Mouse (Mus musculus) embryonic facial prominence, embryonic 13.5 days (tissue): ENCODE results near the gene Tmc6. TPM values are rescaled to one million over a fixed set of nuclear protein-coding genes. Genes with fewer than 3 reads are reported as not detected.
"Not testable (repeated sequence)": the region's sequence is repeated elsewhere in the genome, so short reads cannot be mapped to it uniquely, and the experiment has no call there.

Experiments used
- ATAC-seq: fragments of 200-750 bp; cut with Nextera tagmentation; 2 replicates; pipeline ENCODE4 v1.8.0; 2017; ENCODE audit warnings: low read depth; ENCODE audit not compliant: insufficient number of reproducible peaks, insufficient read depth, low FRiP score, low TSS enrichment
- H3K27ac ChIP-seq: fragments of 300-500 bp; sonication (generic); 2 replicates; pipeline ENCODE4 v1.5.1; 2015; ENCODE audit warnings: moderate library complexity, mild to moderate bottlenecking, inconsistent platforms
- H3K27me3 ChIP-seq: fragments of 300-500 bp; sonication (generic); 2 replicates; pipeline ENCODE4 v1.6.1; 2015; ENCODE audit warnings: mild to moderate bottlenecking, inconsistent platforms
- H3K36me3 ChIP-seq: fragments of 300-500 bp; sonication (generic); 2 replicates; pipeline ENCODE4 v1.6.1; 2015; ENCODE audit warnings: mild to moderate bottlenecking, inconsistent platforms
- H3K4me1 ChIP-seq: fragments of 300-500 bp; sonication (generic); 2 replicates; pipeline ENCODE4 v1.6.1; 2015; ENCODE audit warnings: inconsistent platforms
- H3K4me2 ChIP-seq: fragments of 300-500 bp; sonication (generic); 2 replicates; pipeline ENCODE4 v1.6.1; 2015; ENCODE audit warnings: moderate library complexity, mild to moderate bottlenecking, inconsistent platforms
- H3K4me3 ChIP-seq: fragments of 300-500 bp; sonication (generic); 2 replicates; pipeline ENCODE4 v1.5.1; 2015; ENCODE audit warnings: mild to moderate bottlenecking, inconsistent platforms
- H3K9ac ChIP-seq: fragments of 300-500 bp; sonication (generic); 2 replicates; pipeline ENCODE4 v1.6.1; 2015; ENCODE audit warnings: mild to moderate bottlenecking, inconsistent platforms
- H3K9me3 ChIP-seq: fragments of 300-500 bp; sonication (generic); 2 replicates; pipeline ENCODE4 v1.6.1; 2016; ENCODE audit warnings: inconsistent platforms
- WGBS: fragments of 180-500 bp; shearing (Covaris S2); methylation state at CpG from one replicate; pipeline ENCODE4 v1.1.7; 2015; ENCODE audit warnings: mixed read lengths; 5-methylcytosine and 5-hydroxymethylcytosine counted together
- polyA plus RNA-seq: library from polyadenylated mRNA; unstranded; fragments of >200 nt; fragmentation: Nextera tagmentation; extraction: Ambion mirVana; gene quantifications from 2 replicates; pipeline ENCODE4 v1.2.1, GENCODE M21; 2015

Gene Tmc6
- polyA plus RNA-seq, 1 experiment from 2014 or later, result 19.0 TPM

- H3K9ac ChIP-seq, result peak overlapping the region; percentile 54; the same call in 1 of the 2 replicates
Measured at GRCm38 (mm10) chr11:117792281-117792888, 10.4 kb upstream of the Tmc6 start.

GRCm38 (mm10) chr11:117791441-117791761, 9.4 kb upstream of the Tmc6 start:
- Histone ChIP-seq H3K9ac (no peak overlapping the region), H3K4me3 (no peak overlapping the region), H3K27ac (no peak overlapping the region), H3K4me1 (peaks cover 22% of the 10 kb centered on the region), H3K4me2 (no peak overlapping the region), H3K9me3 (no peaks in the 10 kb centered on the region), H3K27me3 (peaks cover 4% of the 10 kb centered on the region; the same call in 1 of the 2 replicates), H3K36me3 (no peaks in the 10 kb centered on the region)
- 85% methylated on average over 9 of the region's 9 CpGs for WGBS
- no peak for ATAC-seq

More at GRCm38 (mm10) chr11:117792281-117792888, 10.4 kb upstream of the Tmc6 start:
- Histone ChIP-seq H3K27ac (no peak overlapping the region), H3K4me2 (peak overlapping the region; percentile 58), H3K27me3 (peaks cover 4% of the 10 kb centered on the region; the same call in 1 of the 2 replicates), H3K36me3 (no peaks in the 10 kb centered on the region), H3K4me3 (peak overlapping the region; percentile 27), H3K9me3 (no peaks in the 10 kb centered on the region), H3K4me1 (peaks cover 22% of the 10 kb centered on the region)
- no peak for ATAC-seq
- 6% methylated on average over 22 of the region's 22 CpGs for WGBS

- no peak for ATAC-seq
- 32% methylated on average over 23 of the region's 23 CpGs for WGBS
- no peak overlapping the region for H3K4me3 ChIP-seq
Measured at GRCm38 (mm10) chr11:117790703-117791440, 8.9 kb upstream of the Tmc6 start.

GRCm38 (mm10) chr11:117790286-117790685, 8.3 kb upstream of the Tmc6 start:
- peaks cover 22% of the 10 kb centered on the region for H3K4me1 ChIP-seq
- H3K9me3 ChIP-seq, result no peaks in the 10 kb centered on the region
- peaks cover 4% of the 10 kb centered on the region; the same call in 1 of the 2 replicates for H3K27me3 ChIP-seq
- ATAC-seq, result peak; percentile 17; the same call in 1 of the 2 replicates
- H3K4me2 ChIP-seq, result peak overlapping the region; percentile 37
- H3K36me3 ChIP-seq, result no peaks in the 10 kb centered on the region
- 4% methylated on average over 14 of the region's 14 CpGs for WGBS
- no peak overlapping the region for H3K27ac ChIP-seq
- no peak overlapping the region for H3K4me3 ChIP-seq
- no peak overlapping the region for H3K9ac ChIP-seq

More at GRCm38 (mm10) chr11:117790703-117791440, 8.9 kb upstream of the Tmc6 start:
- H3K27me3 ChIP-seq, result peaks cover 4% of the 10 kb centered on the region; the same call in 1 of the 2 replicates
- H3K27ac ChIP-seq, result no peak overlapping the region
- no peaks in the 10 kb centered on the region for H3K9me3 ChIP-seq
- peak overlapping the region; percentile 37 for H3K4me2 ChIP-seq
- no peak overlapping the region for H3K9ac ChIP-seq
- H3K4me1 ChIP-seq, result peaks cover 22% of the 10 kb centered on the region
- no peaks in the 10 kb centered on the region for H3K36me3 ChIP-seq

GRCm38 (mm10) chr11:117788481-117788880, 6.5 kb upstream of the Tmc6 start:
- 78% methylated on average over 7 of the region's 7 CpGs for WGBS
- not testable (repeated sequence) for H3K9me3 ChIP-seq, H3K4me3 ChIP-seq, H3K36me3 ChIP-seq, H3K4me2 ChIP-seq, H3K27ac ChIP-seq, H3K9ac ChIP-seq, ATAC-seq
- H3K4me1 ChIP-seq, result peaks cover 19% of the 10 kb centered on the region
- peaks cover 12% of the 10 kb centered on the region for H3K27me3 ChIP-seq

GRCm38 (mm10) chr11:117786294-117786693, 4.3 kb upstream of the Tmc6 start:
- ATAC-seq, result no peak
- Histone ChIP-seq H3K4me2 (no peak overlapping the region), H3K27me3 (peaks cover 30% of the 10 kb centered on the region), H3K4me1 (peaks cover 29% of the 10 kb centered on the region), H3K9ac (no peak overlapping the region), H3K9me3 (no peaks in the 10 kb centered on the region), H3K27ac (no peak overlapping the region), H3K4me3 (no peak overlapping the region), H3K36me3 (no peaks in the 10 kb centered on the region)
- WGBS, result 16% methylated on average over 10 of the region's 10 CpGs

- ATAC-seq, result no peak
- H3K9ac ChIP-seq, result peak overlapping the region; percentile 59; the same call in 1 of the 2 replicates
- peak overlapping the region; percentile 98 for H3K4me2 ChIP-seq
- H3K27ac ChIP-seq, result no peak overlapping the region
- peaks cover 44% of the 10 kb centered on the region for H3K4me1 ChIP-seq
- H3K9me3 ChIP-seq, result no peaks in the 10 kb centered on the region
- peaks cover 33% of the 10 kb centered on the region for H3K27me3 ChIP-seq
- no peaks in the 10 kb centered on the region for H3K36me3 ChIP-seq
- H3K4me3 ChIP-seq, result peak overlapping the region; percentile 36; the same call in 1 of the 2 replicates
- WGBS, result 38% methylated on average over 10 of the region's 10 CpGs
Measured at GRCm38 (mm10) chr11:117783683-117784309, 1.8 kb upstream of the Tmc6 start.

GRCm38 (mm10) chr11:117783089-117783488, 1.1 kb upstream of the Tmc6 start:
- no peak overlapping the region for H3K27ac ChIP-seq
- no peak for ATAC-seq
- H3K4me2 ChIP-seq, result peak overlapping the region; percentile 98
- H3K9ac ChIP-seq, result peak overlapping the region; percentile 59
- H3K4me3 ChIP-seq, result peak overlapping the region; percentile 36
- peaks cover 4% of the 10 kb centered on the region; the same call in 1 of the 2 replicates for H3K36me3 ChIP-seq
- 3% methylated on average over 31 of the region's 31 CpGs for WGBS
- H3K27me3 ChIP-seq, result peaks cover 33% of the 10 kb centered on the region
- H3K4me1 ChIP-seq, result peaks cover 47% of the 10 kb centered on the region
- no peaks in the 10 kb centered on the region for H3K9me3 ChIP-seq

- Histone ChIP-seq H3K27ac (no peak overlapping the region), H3K4me1 (peaks cover 47% of the 10 kb centered on the region)
- 44% methylated on average over 9 of the region's 9 CpGs for WGBS
Measured at GRCm38 (mm10) chr11:117782705-117783034, 672 bp upstream of the Tmc6 start.

GRCm38 (mm10) chr11:117781199-117781821, 688 bp downstream of the Tmc6 start:
- Histone ChIP-seq H3K9me3 (no peaks in the 10 kb centered on the region), H3K9ac (peak overlapping the region; percentile 44; the same call in 1 of the 2 replicates)

More at GRCm38 (mm10) chr11:117782705-117783034, 672 bp upstream of the Tmc6 start:
- no peak for ATAC-seq
- Histone ChIP-seq H3K27me3 (peaks cover 33% of the 10 kb centered on the region), H3K4me2 (peak overlapping the region; percentile 98), H3K4me3 (peak overlapping the region; percentile 36), H3K9me3 (no peaks in the 10 kb centered on the region), H3K9ac (peak overlapping the region; percentile 59), H3K36me3 (peaks cover 9% of the 10 kb centered on the region; the same call in 1 of the 2 replicates)

GRCm38 (mm10) chr11:117780582-117781111, 1.4 kb downstream of the Tmc6 start:
- Histone ChIP-seq H3K9me3 (no peaks in the 10 kb centered on the region), H3K27ac (peak overlapping the region; percentile 84), H3K27me3 (peaks cover 33% of the 10 kb centered on the region), H3K9ac (peak overlapping the region; percentile 73), H3K4me1 (peaks cover 47% of the 10 kb centered on the region), H3K4me2 (peak overlapping the region; percentile 98), H3K36me3 (peaks cover 21% of the 10 kb centered on the region), H3K4me3 (peak overlapping the region; percentile 59)
- WGBS, result 2% methylated on average over 19 of the region's 19 CpGs
- peak; percentile 84 for ATAC-seq

More at GRCm38 (mm10) chr11:117781199-117781821, 688 bp downstream of the Tmc6 start:
- Histone ChIP-seq H3K27ac (peak overlapping the region; percentile 84), H3K27me3 (peaks cover 33% of the 10 kb centered on the region), H3K4me3 (peak overlapping the region; percentile 59), H3K4me1 (peaks cover 47% of the 10 kb centered on the region), H3K36me3 (peaks cover 16% of the 10 kb centered on the region), H3K4me2 (peak overlapping the region; percentile 98)
- WGBS, result 15% methylated on average over 18 of the region's 18 CpGs
- no peak for ATAC-seq
